Mouse (Mus musculus): Measurements from ENCODE around the gene Nhlh1.

The Nhlh1 gene

DNA sequence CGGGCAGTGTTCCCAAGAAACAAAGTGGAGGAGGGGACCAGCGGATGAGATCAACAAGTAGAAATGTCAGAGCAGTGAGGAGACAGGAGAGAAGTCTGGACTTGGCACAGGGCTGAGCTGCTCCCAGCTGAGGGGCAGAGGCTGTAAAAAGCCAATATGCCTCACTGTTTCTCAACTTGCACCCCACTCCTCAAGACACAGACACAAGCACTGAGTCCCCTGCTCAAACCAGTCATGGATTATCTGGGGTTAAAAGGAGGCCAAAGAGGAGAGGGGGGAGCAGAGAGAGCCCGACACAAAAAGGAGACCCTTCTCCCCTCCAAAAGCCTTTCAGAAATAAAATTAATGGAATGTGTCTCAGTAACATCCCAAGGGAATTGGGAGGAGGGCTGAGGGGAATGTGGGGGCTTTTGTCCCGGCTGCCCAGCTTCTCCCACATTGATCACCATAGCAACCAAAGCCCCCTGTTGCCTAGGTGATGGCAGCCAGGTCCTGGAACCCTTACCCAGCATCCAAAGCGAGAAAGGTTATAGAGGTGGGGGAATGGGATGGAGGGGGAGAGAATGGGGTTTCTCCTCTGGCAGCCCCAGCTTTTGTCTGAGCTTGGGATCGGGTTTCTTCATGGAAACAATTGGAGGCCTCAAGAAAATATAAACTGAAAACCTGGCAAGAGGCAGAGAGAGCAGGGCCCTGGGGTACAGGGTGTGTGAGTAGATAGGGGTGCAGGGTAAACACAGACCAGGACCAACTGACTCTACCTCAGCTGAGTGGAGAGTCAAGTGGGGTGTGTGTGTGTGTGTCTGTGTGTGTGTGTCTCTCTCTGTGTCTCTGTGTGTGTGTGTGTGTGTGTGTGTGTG is 40.5 kb downstream of the Nhlh1 start:
- no peak for DNase-seq (ENCODE audit: low read depth, low spot score)

DNA sequence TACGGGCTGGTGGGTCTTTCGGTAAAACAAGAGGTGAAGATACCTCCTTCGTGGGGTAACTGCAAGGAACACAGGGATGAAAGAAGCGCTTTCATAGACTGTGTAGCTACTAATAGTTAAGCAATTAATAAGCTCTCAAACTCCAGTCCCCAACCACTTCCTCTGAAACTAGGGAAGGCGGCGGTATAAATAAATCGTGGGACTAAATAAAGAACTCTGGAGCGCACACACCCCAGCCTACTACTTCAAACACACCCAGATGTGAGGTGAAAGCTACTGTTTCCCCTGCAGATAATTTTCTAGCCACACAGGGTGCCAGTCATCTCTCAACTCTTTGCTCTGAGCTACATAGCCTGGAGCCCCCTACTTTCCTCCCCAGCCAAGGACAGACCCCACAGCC is 41.3 kb downstream of the Nhlh1 start:
- peak; percentile 23 for DNase-seq (ENCODE audit: low read depth, low spot score)

DNA sequence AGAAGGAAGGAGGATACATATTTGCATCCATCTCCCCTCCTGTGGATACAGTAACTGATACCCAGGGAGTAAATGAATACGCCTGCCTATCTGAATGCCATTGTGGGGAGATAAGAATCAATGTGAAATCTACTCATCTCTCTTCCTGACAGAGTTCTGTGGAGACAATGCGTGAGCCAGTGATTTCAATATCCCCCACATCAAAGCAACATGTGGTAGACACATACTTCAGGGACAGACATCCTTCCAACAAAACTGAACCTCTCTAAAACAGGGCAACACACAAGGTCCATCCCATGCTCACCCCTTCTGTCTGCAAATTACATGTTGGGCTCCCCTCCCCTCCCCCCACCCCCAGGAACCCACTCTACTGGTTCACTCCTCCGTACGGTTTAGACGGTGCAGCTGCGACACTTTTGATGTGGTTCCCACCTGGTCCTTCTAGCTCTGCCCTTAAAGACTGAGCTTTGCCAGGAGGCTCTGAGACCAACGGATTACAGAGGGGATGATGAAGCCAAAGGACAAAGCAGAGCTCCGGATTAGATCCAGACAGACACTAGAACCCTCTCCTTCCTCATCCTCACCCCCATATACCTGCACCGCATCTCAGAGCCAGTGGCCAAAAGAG is 41.9 kb downstream of the Nhlh1 start:
- DNase-seq (ENCODE audit: low read depth, low spot score): peak; percentile 79

DNA sequence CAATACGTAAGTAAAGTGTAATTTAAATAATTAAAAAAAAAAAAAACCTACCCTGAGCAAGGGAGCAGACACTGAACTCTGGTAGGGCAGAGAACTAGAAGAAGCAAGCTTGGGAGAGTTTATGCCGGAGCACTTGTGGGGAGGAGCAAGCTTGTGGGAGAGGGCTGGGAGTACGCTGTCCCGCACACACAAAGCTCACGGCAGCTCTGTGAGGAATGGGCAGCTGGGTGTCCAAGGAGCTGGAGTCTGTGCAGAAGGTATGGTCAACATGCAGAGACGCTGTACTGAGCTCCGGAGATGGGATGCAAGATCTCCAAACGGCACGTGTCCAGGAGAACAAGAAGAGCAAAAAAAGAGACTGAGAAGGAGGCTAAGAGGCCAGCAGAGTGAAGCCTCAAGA is 42.6 kb downstream of the Nhlh1 start:
- no peak for DNase-seq (ENCODE audit: low read depth, low spot score)

DNA sequence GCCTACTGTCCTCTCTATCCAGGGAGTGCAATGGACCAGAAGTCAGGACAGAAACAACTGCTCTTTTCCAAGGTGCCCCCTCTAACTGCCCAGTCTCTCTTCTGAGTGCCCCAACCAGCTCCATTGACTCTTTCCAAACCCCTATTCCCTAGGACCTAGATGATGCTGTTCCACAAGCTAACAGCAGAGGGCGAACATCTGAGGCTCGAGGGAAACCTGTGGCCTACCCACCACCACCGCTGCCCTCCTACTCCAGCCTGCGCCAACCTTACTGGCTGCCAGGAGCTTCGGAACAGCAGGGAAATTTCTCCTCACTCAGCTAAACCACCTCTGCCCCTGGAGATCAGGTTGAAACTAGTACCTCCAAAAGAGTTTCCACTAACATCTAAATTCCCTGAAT is 45.3 kb downstream of the Nhlh1 start:
- DNase-seq (ENCODE audit: low read depth, low spot score): peak; percentile 61

DNA sequence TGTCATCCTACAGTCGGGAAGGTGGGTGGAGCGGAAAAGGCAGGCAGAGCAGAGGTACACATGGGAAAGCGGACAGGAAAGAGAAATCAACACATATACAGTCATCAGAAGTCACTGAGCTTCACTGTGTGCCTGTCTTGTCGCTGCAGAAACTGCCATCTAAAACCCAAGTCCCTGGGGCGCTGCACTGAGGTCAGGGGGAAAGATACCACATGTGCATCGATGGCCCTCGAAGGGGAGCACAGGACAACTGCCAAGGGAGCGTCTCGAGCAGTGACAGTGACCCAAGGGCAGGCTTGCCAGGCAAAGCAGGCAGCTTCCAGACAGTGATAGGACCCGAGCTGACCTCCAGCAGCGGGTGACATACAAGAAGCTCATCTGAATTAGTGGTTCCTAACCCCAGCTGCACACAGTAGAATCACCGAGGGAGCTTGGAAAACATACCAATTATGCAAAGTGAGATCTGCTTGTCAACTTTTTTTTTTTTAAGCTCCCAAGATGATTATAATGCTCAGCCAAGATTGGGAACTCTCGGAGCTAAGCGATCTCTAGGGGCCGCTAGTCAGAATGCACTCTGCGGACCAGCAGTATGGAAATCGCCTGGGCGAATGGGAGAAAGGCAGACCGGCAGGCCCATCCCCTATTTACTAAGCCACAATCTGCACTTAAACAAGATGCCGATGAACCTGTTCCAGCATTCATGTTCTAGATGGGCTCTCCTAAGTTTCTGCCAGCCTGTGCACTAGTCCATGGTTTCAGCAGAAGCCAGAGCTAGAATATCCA is 47.1 kb downstream of the Nhlh1 start:
- DNase-seq (ENCODE audit: low read depth, low spot score): no peak

DNA sequence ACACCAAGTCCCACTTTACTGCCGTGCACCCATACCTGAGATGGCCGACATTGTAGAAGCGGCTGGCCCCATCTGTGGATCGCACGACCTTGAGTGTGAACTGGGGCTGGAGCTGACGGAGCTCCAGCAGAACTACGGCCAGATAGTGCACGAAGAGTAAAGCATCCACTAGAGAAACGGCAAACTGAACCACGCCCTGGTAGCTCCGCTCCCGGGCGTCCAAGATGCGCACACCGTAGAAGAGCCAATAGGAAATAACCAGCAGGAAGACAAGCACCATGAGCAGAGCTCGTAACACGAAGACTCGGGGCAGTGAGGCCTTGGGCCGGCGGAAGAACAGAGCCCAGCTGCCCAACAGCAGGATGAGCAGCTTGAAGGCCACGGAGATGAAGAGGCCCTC is 48.0 kb downstream of the Nhlh1 start:
- no peak for DNase-seq (ENCODE audit: low read depth, low spot score)

DNA sequence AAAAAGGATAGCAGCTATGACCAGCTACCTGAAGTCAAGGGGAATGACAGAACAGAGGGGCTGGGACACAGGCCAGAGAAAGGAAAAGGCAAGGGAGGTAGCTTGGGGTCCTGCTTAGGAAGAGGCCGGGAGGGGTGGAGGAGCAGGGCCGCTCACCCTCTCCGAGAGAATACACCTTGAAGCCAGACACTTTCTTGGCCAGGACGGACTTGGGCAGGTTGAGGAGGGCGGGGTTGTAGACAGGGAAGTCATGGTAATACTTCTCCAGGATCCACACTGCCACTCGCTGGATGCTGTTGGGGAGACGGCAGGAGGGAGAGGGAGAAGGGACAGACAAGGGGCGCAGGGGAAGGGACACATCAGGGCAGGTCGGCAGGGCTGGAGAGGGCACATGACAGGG is 49.0 kb downstream of the Nhlh1 start:
- DNase-seq (ENCODE audit: low read depth, low spot score): no peak

DNA sequence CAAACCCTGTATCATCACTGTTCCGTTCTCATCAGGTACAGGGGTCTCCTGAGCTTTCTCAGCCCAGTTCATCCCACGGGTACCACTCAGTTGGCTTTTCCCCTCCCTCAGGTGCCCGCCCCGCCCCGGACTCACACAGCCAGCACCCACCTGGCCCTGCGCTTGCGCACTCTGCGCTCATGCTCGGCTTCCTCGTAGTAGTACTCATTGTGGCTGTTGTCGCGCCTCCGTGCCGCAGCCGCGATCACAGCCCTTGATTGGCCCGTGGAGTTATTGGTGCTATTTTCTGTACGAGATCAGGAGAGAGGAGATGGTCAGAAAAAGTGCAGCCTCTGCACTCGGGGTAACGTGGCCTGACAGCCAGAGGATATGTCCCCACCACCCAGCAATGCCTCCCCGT is 49.6 kb downstream of the Nhlh1 start:
- no peak for DNase-seq (ENCODE audit: low read depth, low spot score)

Measured in CD4-positive helper T cell, adult 2 months (primary cell).